16 mouse cellular contexts compared by ENCODE assay signal in the genomic region with DNA sequence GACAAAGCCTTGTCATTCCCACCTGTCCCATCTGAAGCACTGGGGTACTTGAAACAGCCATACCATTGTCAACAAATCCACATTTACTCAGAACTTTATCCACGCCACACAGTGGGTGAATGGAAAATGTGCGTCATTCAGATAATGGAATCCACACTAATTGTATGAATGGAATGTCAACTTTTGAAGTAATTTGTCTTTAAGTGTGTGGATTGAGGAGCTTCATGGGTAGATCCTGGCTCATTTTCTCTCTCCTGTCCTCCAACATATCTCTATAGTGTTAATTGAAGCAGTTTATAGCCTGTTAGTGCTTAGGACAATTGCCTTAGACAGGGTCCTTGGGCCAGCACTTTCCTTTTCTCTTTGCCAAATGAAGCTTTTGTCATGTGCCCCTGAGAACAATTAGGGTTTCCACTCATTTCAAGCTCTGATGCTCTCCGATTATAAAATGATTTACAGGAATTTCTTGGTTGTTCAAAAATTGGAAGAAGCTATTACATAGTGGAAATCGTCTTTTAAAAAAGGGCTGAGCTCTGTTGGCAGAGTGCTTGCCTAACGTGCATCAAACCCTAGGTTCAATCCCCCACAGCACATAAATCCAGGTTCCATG.
"Had no signal": no experiment of that assay in that cellular context is flagged by ENCODE, and none has a peak within 500 bp of the region (broad histone marks: within the 10 kb centered on the region; RNA-seq: fewer than 3 reads in every experiment).

No protein-coding gene starts in this region.

- H3K9ac ChIP-seq: neural tube, embryonic 12.5 days; neural tube, embryonic 13.5 days; neural tube, embryonic 15.5 days; stomach, embryonic 15.5 days had no signal

- H3K4me1 ChIP-seq: neural tube, embryonic 12.5 days; neural tube, embryonic 13.5 days; neural tube, embryonic 15.5 days; stomach, embryonic 15.5 days had no signal

- DNase-seq: right cerebral cortex, adult 18-20 months; right cerebral cortex, postnatal 14 days; right cerebral cortex, postnatal 25 days; right cerebral cortex, postnatal 4 days; spleen, adult 18-20 months; thymus, adult 18-20 months; thymus, adult 2 months; thymus, postnatal 14 days; thymus, postnatal 25 days; thymus, postnatal 36 days; thymus, postnatal 4 days had no signal

- H3K9me3 ChIP-seq: neural tube, embryonic 12.5 days; neural tube, embryonic 13.5 days; neural tube, embryonic 15.5 days; stomach, embryonic 15.5 days had no signal

- H3K4me2 ChIP-seq: neural tube, embryonic 12.5 days; neural tube, embryonic 13.5 days; neural tube, embryonic 15.5 days; stomach, embryonic 15.5 days had no signal

- H3K27me3 ChIP-seq: neural tube, embryonic 12.5 days; neural tube, embryonic 13.5 days; neural tube, embryonic 15.5 days; stomach, embryonic 15.5 days had no signal

- H3K4me3 ChIP-seq: neural tube, embryonic 12.5 days; neural tube, embryonic 13.5 days; neural tube, embryonic 15.5 days; stomach, embryonic 15.5 days had no signal

- H3K27ac ChIP-seq: neural tube, embryonic 12.5 days; neural tube, embryonic 13.5 days; neural tube, embryonic 15.5 days; stomach, embryonic 15.5 days; stomach, postnatal 0 days had no signal

- H3K36me3 ChIP-seq: neural tube, embryonic 12.5 days; neural tube, embryonic 13.5 days; neural tube, embryonic 15.5 days; stomach, embryonic 15.5 days had no signal
